Mouse (Mus musculus) kidney, embryonic 14.5 days (tissue): ENCODE results near the gene Pelp1. TPM values are rescaled to one million over a fixed set of nuclear protein-coding genes. Genes with fewer than 3 reads are reported as not detected.
"Not testable (repeated sequence)": the region's sequence is repeated elsewhere in the genome, so short reads cannot be mapped to it uniquely, and the experiment has no call there.

ENCODE experiments used
- ATAC-seq: fragments of 200-750 bp; cut with Nextera tagmentation; 2 replicates; pipeline ENCODE4 v1.8.0; 2017; ENCODE audit warnings: moderate number of reproducible peaks, mild to moderate bottlenecking, moderate TSS enrichment, moderate library complexity; ENCODE audit not compliant: low FRiP score, low TSS enrichment
- H3K27ac ChIP-seq: fragments of 300-500 bp; sonication (generic); 2 replicates; pipeline ENCODE4 v1.5.1; 2014; ENCODE audit warnings: low read depth, mild to moderate bottlenecking, low read length, moderate library complexity, mixed read lengths
- H3K27me3 ChIP-seq: fragments of 300-500 bp; sonication (generic); 2 replicates; pipeline ENCODE4 v1.6.1; 2014; ENCODE audit warnings: mild to moderate bottlenecking, low read length; ENCODE audit not compliant: control insufficient read depth, insufficient read depth
- H3K36me3 ChIP-seq: fragments of 300-500 bp; sonication (generic); 2 replicates; pipeline ENCODE4 v1.6.1; 2014; ENCODE audit warnings: low read length, mixed read lengths; ENCODE audit not compliant: control insufficient read depth, insufficient read depth
- H3K4me1 ChIP-seq: fragments of 300-500 bp; sonication (generic); 2 replicates; pipeline ENCODE4 v1.6.1; 2014; ENCODE audit warnings: low read length, mixed read lengths; ENCODE audit not compliant: control insufficient read depth, insufficient read depth
- H3K4me2 ChIP-seq: fragments of 300-500 bp; sonication (generic); replicated peaks from 2 replicates; pipeline ENCODE4 v1.6.1; 2014; ENCODE audit warnings: low read depth, mild to moderate bottlenecking, low read length
- H3K4me3 ChIP-seq: fragments of 300-500 bp; sonication (generic); 2 replicates; pipeline ENCODE4 v1.5.1; 2014; ENCODE audit warnings: mild to moderate bottlenecking, low read length
- H3K9ac ChIP-seq: fragments of 300-500 bp; sonication (generic); 2 replicates; pipeline ENCODE4 v1.6.1; 2014; ENCODE audit warnings: low read depth, mild to moderate bottlenecking, low read length, moderate library complexity
- H3K9me3 ChIP-seq: fragments of 300-500 bp; sonication (generic); 2 replicates; pipeline ENCODE4 v1.6.1; 2016; ENCODE audit warnings: low read length; ENCODE audit not compliant: control insufficient read depth
- WGBS: fragments of 180-500 bp; shearing (Covaris S2); extraction: QIAGEN DNeasy Blood & Tissue Kit; methylation state at CpG from one replicate; pipeline ENCODE4 v1.1.7; 2014; 5-methylcytosine and 5-hydroxymethylcytosine counted together
- polyA plus RNA-seq: library from polyadenylated mRNA; unstranded; fragments of >200 nt; fragmentation: Nextera tagmentation; extraction: Ambion mirVana; gene quantifications from 2 replicates; pipeline ENCODE4 v1.2.1, GENCODE M21; 2014

Pelp1 gene
- polyA plus RNA-seq, 1 experiment from 2014 or later, result 39.0 TPM

DNA sequence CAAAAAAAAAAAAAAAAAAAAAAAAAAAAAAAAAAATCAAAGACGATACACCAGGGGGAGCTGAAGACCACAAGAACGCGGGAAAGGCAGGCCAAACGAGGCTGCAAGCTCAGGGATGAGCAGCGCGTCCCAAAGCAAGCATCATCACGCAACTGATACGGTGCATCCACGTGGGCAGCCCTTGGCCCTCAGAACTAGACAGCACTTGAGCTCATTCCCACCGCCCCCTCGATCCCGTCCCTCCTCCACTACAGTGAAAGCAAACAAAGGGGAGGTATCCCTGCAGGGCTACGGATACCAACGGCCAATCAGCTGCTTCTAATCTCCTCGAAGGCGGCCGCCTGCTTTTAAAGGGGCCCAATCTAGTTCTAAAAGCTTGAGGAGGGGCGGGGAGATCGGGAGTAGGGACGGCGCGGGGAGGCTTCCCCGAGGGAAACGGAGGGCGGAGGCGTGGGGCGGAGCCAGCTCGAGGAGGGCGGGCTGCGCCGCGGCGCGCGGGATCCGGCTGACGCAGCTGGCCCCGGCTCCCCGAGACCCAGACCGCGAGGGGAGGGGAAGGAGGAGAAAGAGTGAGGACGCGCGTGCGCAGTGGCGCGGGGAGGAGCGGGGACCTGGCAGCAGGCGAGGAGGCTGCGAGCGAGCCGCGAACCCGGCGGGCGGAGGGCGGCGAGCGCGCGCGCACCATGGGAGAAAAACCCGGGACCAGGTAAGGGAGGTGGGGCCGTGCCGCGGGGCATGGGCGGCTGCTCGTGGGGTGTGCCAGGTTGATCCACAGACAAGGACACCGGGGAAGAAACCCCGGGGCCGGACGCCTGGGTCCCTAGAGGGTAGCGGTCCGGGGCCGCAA, 22.4 kb upstream of the Pelp1 start, which contains the start of gene Arrb2:
Gene Arrb2, plus strand, starts transcription at position 588 of the 847 bp plus-strand sequence.
- H3K27me3 ChIP-seq, result no peaks in the 10 kb centered on the region
- H3K36me3 ChIP-seq, result peaks cover 9% of the 10 kb centered on the region; the same call in 1 of the 2 replicates
- peak within 1 kb of the TSS; percentile 44 for H3K27ac ChIP-seq
- no peaks in the 10 kb centered on the region for H3K9me3 ChIP-seq
- WGBS, result under 1% methylated on average over 70 of the region's 75 CpGs
- H3K4me1 ChIP-seq, result peaks cover 10% of the 10 kb centered on the region
- peak within 1 kb of the TSS; percentile 61 for H3K4me3 ChIP-seq
- ATAC-seq, result peak; percentile 97
- H3K9ac ChIP-seq, result peak within 1 kb of the TSS; percentile 73
- peak within 1 kb of the TSS; percentile 63 for H3K4me2 ChIP-seq

DNA sequence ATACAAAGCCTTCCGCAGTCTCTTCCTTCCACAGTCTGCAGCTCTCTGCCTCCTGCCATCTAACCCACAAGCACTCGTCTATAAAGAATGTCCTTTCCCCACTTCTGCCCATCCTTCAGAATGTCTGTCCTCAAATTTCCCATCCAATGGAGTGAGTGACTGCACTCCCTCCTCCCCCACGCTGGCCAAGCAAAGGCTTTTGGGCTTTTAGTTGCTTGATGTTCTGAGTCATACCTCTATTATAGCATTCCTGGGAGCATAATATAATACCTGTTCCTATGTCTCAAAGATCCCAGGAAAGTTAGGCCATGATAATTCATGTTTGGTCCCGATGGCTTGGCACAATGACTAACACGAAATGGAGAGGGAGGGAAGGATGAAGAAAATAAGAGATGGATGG, 21.7 kb upstream of the Pelp1 start:
- ATAC-seq, result no peak
- WGBS, result 31% methylated on average over 5 of the region's 5 CpGs
- Histone ChIP-seq H3K27ac (no peak overlapping the region), H3K4me1 (peaks cover 10% of the 10 kb centered on the region), H3K4me3 (peak overlapping the region; percentile 61), H3K9me3 (no peaks in the 10 kb centered on the region), H3K36me3 (peaks cover 7% of the 10 kb centered on the region; the same call in 1 of the 2 replicates), H3K9ac (no peak overlapping the region), H3K4me2 (peak overlapping the region; percentile 63; the same call in 1 of the 2 replicates), H3K27me3 (no peaks in the 10 kb centered on the region)

DNA sequence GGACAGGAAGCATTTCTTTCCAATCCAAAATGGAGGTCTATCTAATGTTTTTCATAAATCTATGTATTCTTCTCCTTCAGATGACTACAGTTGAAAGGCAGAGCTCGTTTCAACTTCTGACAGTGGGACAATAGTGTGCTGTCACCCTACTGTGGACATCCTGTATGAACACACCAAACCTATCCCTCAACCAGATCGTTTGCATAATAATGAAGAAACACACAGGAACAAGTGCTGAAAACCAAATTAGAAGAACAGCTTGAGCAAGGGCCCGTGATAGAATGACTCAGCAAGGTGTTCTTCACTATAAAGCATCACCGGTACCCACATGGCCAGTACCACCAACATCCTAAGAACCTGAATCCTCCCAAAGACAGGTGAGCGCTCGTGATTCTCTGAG, 16.8 kb upstream of the Pelp1 start:
- WGBS, result 79% methylated on average over 6 of the region's 6 CpGs

DNA sequence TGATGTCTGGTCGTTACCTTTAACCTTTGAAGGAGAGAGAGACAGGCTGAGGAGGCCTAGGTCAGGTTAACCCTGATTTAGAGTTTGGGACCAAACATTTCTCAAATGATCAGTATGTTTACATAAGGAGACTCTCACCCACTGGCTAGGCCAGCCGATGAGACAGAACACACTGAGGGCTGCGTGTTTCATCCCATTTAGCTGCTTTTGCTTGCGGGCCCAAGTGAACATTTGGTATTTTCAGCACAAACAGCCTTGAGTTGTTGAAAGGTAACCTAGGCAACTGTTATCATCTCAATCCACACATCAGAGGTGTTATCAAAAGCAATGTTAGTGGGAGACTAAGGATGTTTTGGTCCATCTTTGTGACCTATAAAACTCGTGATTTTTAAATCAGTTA, 9.7 kb upstream of the Pelp1 start:
- H3K4me2 ChIP-seq, result no peak overlapping the region
- no peak for ATAC-seq
- 52% methylated on average over 5 of the region's 5 CpGs for WGBS
- H3K4me3 ChIP-seq, result no peak overlapping the region
- H3K4me1 ChIP-seq, result no peaks in the 10 kb centered on the region
- no peaks in the 10 kb centered on the region for H3K9me3 ChIP-seq
- no peaks in the 10 kb centered on the region for H3K27me3 ChIP-seq
- H3K27ac ChIP-seq, result no peak overlapping the region
- no peak overlapping the region for H3K9ac ChIP-seq
- H3K36me3 ChIP-seq, result no peaks in the 10 kb centered on the region

More for the DNA sequence above, 16.8 kb upstream of the Pelp1 start:
- not testable (repeated sequence) for H3K4me2 ChIP-seq, H3K36me3 ChIP-seq, H3K4me3 ChIP-seq, H3K9ac ChIP-seq, H3K9me3 ChIP-seq, H3K27me3 ChIP-seq, H3K27ac ChIP-seq, ATAC-seq, H3K4me1 ChIP-seq

DNA sequence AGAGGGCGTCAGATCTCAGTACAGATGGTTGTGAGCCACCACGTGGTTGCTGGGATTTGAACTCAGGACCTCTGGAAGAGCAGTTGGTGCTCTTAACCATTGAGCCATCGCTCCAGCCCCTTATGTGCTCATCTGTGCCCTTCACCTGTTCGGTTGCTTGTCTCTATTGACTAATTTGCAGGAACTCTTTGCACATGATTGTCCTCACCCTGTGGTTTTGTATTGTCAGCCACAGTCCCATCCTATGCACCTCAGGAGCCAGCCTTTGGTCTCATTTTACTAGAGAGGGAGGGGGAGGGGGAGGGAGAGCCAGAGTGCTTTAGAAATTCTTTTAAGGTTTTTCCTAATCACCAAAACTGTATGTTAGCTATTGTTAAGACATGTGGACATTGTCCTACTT, 8.4 kb upstream of the Pelp1 start:
- H3K4me2 ChIP-seq, result no peak overlapping the region
- H3K36me3 ChIP-seq, result no peaks in the 10 kb centered on the region
- no peak overlapping the region for H3K27ac ChIP-seq
- H3K27me3 ChIP-seq, result no peaks in the 10 kb centered on the region
- H3K9ac ChIP-seq, result no peak overlapping the region
- no peaks in the 10 kb centered on the region for H3K4me1 ChIP-seq
- no peak for ATAC-seq
- no peaks in the 10 kb centered on the region for H3K9me3 ChIP-seq
- 62% methylated on average over 4 of the region's 4 CpGs for WGBS
- no peak overlapping the region for H3K4me3 ChIP-seq

DNA sequence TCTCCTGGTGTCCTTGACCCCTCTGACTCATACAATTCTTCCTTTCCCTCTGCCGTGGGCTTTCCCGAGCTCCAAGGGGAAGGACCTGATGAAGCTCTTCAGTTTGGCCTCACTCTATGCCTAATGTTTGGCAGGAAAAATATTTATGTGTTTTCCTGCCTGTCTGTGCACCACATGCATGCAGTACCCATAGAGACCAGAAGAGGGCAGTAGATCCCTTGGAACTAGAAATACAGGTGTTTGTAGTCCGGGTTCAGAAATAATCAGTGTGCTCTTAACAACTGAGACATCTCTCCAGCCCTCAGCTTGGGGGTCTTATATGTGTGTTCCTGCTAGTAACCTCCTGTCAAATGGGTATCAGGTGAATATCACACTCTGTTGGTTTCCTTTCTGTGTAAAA, 4.1 kb upstream of the Pelp1 start:
- Histone ChIP-seq H3K9me3 (no peaks in the 10 kb centered on the region), H3K4me2 (no peak overlapping the region), H3K4me3 (no peak overlapping the region), H3K27me3 (no peaks in the 10 kb centered on the region), H3K4me1 (peaks cover 1% of the 10 kb centered on the region), H3K9ac (no peak overlapping the region), H3K27ac (no peak overlapping the region), H3K36me3 (no peaks in the 10 kb centered on the region)
- no peak for ATAC-seq
- WGBS, result 8% methylated on average over 3 of the region's 3 CpGs

DNA sequence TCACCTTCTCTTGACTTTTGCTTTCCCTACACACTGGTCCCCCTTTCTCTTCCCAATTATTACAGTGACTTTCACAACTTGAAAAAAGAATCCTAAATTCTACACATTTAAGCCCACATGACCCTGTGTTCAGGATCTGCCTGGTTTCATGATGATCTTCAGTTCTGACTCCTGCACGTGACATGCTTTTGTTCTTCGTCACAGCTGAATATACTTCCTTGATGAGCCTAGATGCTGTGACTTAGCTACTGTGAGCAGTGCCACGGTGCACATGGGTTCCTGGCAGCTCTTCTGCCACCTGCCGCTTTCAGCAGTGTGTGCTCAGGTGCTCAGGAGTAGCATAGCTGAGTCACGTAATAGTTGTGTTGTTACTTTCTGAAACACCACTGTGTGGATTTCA, 2.8 kb upstream of the Pelp1 start:
- 80% methylated on average over 5 of the region's 5 CpGs for WGBS
- Histone ChIP-seq H3K4me2 (no peak overlapping the region), H3K9ac (no peak overlapping the region), H3K36me3 (peaks cover under 1% of the 10 kb centered on the region; the same call in 1 of the 2 replicates), H3K4me1 (peaks cover 13% of the 10 kb centered on the region), H3K27me3 (no peaks in the 10 kb centered on the region), H3K4me3 (no peak overlapping the region), H3K9me3 (no peaks in the 10 kb centered on the region), H3K27ac (no peak overlapping the region)
- ATAC-seq, result no peak

DNA sequence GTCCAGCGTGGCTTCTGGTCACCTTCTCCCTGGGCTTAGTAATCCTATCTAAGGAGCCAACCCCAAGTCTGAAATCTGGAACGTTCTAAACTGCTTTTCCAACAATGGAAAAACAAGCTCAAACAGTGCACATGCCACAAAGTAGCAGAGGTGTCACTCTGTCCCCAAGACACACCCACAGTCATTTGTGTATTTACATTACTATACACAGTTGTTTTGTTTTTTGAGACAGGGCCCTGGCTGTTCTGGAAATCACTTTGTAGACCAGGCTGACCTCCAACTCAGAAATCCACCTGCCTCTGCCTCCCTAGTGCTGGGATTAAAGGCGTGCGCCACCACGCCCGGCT, 439 bp upstream of the Pelp1 start:
- H3K4me2 ChIP-seq, result peak overlapping the region; percentile 86
- peak overlapping the region; percentile 92 for H3K4me3 ChIP-seq
- 64% methylated on average over 6 of the region's 6 CpGs for WGBS
- 0 out of 2 replicates have a peak overlapping the region, but pooled peaks have one; percentile 63 for H3K27ac ChIP-seq
- H3K9ac ChIP-seq, result peak overlapping the region; percentile 95; the same call in 1 of the 2 replicates
- no peaks in the 10 kb centered on the region for H3K27me3 ChIP-seq
- H3K9me3 ChIP-seq, result no peaks in the 10 kb centered on the region
- peaks cover 12% of the 10 kb centered on the region; the same call in 1 of the 2 replicates for H3K36me3 ChIP-seq
- H3K4me1 ChIP-seq, result peaks cover 13% of the 10 kb centered on the region
- ATAC-seq, result no peak; the same call in 1 of the 2 replicates

DNA sequence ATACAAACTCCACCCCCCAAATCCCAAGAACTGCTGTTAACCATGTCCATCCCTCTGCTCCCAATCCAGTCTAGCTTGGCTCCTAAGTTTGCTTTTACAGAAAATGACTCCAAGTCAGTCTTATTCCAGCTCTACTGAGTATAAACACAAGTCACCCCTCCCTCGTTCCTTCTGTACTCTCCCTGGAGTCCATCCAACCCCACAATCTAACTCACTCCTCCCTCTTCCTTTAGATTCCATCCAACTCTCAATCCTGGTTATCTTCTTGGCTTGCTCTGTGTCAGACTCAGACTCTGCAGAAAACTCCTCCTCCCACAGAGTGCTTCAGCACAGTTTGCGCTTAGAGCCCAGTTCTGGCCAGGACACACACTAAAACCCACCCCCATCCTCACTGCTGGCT, 6.2 kb downstream of the Pelp1 start:
- H3K27me3 ChIP-seq, result no peaks in the 10 kb centered on the region
- H3K27ac ChIP-seq, result no peak overlapping the region
- H3K4me1 ChIP-seq, result peaks cover 8% of the 10 kb centered on the region
- H3K4me3 ChIP-seq, result no peak overlapping the region
- 79% methylated on average over 2 of the region's 2 CpGs for WGBS
- no peak for ATAC-seq
- no peaks in the 10 kb centered on the region for H3K9me3 ChIP-seq
- no peak overlapping the region for H3K4me2 ChIP-seq
- no peak overlapping the region for H3K9ac ChIP-seq
- peaks cover 60% of the 10 kb centered on the region for H3K36me3 ChIP-seq
